Mouse (Mus musculus) MEL (cell line): ENCODE measurements around the gene Smc1b.

Experiments
- CTCF ChIP-seq, 3 experiments: IDR thresholded peaks in 2 of 3; conservative IDR thresholded peaks in 1 of 3; 2 replicates each; pipeline ENCODE4 v1.5.1; 2011 to 2012; ENCODE audit warnings: low read length in 3 of 3, low read depth in 2 of 3, mild to moderate bottlenecking in 2 of 3, improper control_type of control experiment in 1 of 3, inconsistent platforms in 1 of 3, mixed read lengths in 1 of 3, moderate library complexity in 1 of 3; ENCODE audit not compliant: control insufficient read depth in 1 of 3, insufficient read depth in 1 of 3, poor library complexity in 1 of 3, severe bottlenecking in 1 of 3
- SMC3 ChIP-seq: IDR thresholded peaks from 2 replicates; pipeline ENCODE4 v1.6.1; 2011; ENCODE audit warnings: low read depth, low read length, improper control_type of control experiment
- TBP ChIP-seq: IDR thresholded peaks from 2 replicates; pipeline ENCODE4 v1.8.0; 2011; ENCODE audit warnings: low read depth, low read length, improper control_type of control experiment
- ZKSCAN1 ChIP-seq: IDR thresholded peaks from 2 replicates; pipeline ENCODE4 v1.6.1; 2012; ENCODE audit warnings: low read depth, mild to moderate bottlenecking, inconsistent platforms, low read length, improper control_type of control experiment, moderate library complexity

- TF ChIP-seq ZKSCAN1 (no peak), CTCF (IDR thresholded peaks at IDR 0.05 in 2 of 3, conservative IDR thresholded peaks at IDR 0.05 in 1 of 3; ENCODE audit: control insufficient read depth in 1 of 3, insufficient read depth in 1 of 3, low read depth in 2 of 3, low read length in 3 of 3, poor library complexity in 1 of 3, severe bottlenecking in 1 of 3) (no peak), TBP (no peak), SMC3 (no peak)
Observed at GRCm38 (mm10) chr15:85135143-85135542, 3.4 kb upstream of the Smc1b start.
